Mouse (Mus musculus) testis, adult 2 months (tissue): ENCODE measurements at regions not wholly inside any gene's neighbourhood (a gene's known extent, or its start where the extent isn't known, plus 50 kb on each side); places are given as distances from the start of the nearest gene placed in this dataset.

Experiments used
- CTCF ChIP-seq: fragments of 200-500 bp; IDR thresholded peaks from 2 replicates; pipeline ENCODE4 v1.5.1; 2012; ENCODE audit warnings: low read depth, mild to moderate bottlenecking, inconsistent platforms, low read length, moderate library complexity; ENCODE audit not compliant: control insufficient read depth, insufficient read depth, insufficient replicate concordance
- POLR2A ChIP-seq: fragments of 200-500 bp; IDR thresholded peaks from 2 replicates; pipeline ENCODE4 v1.6.1; 2012; ENCODE audit warnings: low read depth, mild to moderate bottlenecking, inconsistent platforms, low read length, moderate library complexity; ENCODE audit not compliant: control insufficient read depth

- TF ChIP-seq POLR2A: no peak
- no peak for TF ChIP-seq CTCF
Observed at GRCm38 (mm10) chr4:55734331-55734730, 202.1 kb upstream of the Klf4 start.
